Mouse (Mus musculus) megakaryocyte progenitor cell, adult 5-6 weeks (primary cell): ENCODE data around the gene Acox2. TPM values are rescaled to one million over a fixed set of nuclear protein-coding genes. Genes with fewer than 3 reads are reported as not detected.

Experiments used
- total RNA-seq, 2 experiments: library from RNA; stranded (forward) in 1 of 2; stranded (reverse) in 1 of 2; fragments of 157-497, 149-512 nt in 1 of 2; fragments of 200-1000 nt in 1 of 2; gene quantifications; 2 replicates each; pipeline versions ENCODE4 v1.2.3 to v1.2.4; 2015 to 2017

Acox2 gene
- total RNA-seq, 2 experiments from 2014 or later: not detected

Other genes with a start within 250 kb of the Acox2 start
- 49.6 and 57.2 TPM in 2 replicates for gene Rpp14, start 179.0 kb downstream of the Acox2 start, total RNA-seq (2015)
- 67.5 and 78.5 TPM in 2 replicates for gene Rpp14, start 179.0 kb downstream of the Acox2 start, total RNA-seq (2017)
- gene Pxk, start 161.1 kb downstream of the Acox2 start, total RNA-seq (2015): 34.7 and 47.1 TPM in 2 replicates
- 27.2 and 28.7 TPM in 2 replicates for gene Pxk, start 161.1 kb downstream of the Acox2 start, total RNA-seq (2017)
- 84.6 and 98.4 TPM in 2 replicates for gene Pdhb, start 86.3 kb downstream of the Acox2 start, total RNA-seq (2015)
- 144 and 170 TPM in 2 replicates for gene Pdhb, start 86.3 kb downstream of the Acox2 start, total RNA-seq (2017)
- 4.2 and 4.7 TPM in 2 replicates for gene Kctd6, start 45.2 kb downstream of the Acox2 start, total RNA-seq (2015)
- 3.9 and 5.2 TPM in 2 replicates for gene Kctd6, start 45.2 kb downstream of the Acox2 start, total RNA-seq (2017)
- not detected in 2 replicates for gene Fam107a, start 58.7 kb upstream of the Acox2 start, total RNA-seq (2015)
- not detected in 2 replicates for gene Fam107a, start 58.7 kb upstream of the Acox2 start, total RNA-seq (2017)
- not detected in 2 replicates for gene Oit1, start 119.4 kb upstream of the Acox2 start, total RNA-seq (2015)
- not detected in 2 replicates for gene Oit1, start 119.4 kb upstream of the Acox2 start, total RNA-seq (2017)